Mouse (Mus musculus): Measurements from ENCODE around the gene Clnk. TPM values are rescaled to one million over a fixed set of nuclear protein-coding genes. Genes with fewer than 3 reads are reported as not detected.

Gene Clnk
- polyA plus RNA-seq, 3 experiments from 2014 or later, result not detected

DNA sequence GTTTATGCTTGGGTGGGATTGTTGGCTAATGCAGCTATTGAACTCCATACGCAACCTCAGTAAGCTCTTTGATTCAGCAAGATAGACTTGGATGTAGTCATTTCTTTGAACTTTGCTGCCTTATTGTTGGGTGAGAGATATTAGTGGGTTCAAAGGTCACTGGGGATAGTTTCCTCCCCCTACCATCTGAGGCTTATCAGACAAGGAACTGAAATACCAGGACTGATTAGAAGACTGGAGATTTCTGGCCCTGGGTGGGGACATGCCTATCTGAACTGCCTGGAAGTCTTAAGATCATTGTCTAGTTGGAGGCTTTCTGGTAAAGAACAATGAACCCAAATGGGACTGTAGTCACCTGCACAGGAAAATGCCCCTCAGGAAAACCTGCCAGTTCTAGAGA, 26.4 kb downstream of the Clnk start:
- no peak for ATAC-seq

DNA sequence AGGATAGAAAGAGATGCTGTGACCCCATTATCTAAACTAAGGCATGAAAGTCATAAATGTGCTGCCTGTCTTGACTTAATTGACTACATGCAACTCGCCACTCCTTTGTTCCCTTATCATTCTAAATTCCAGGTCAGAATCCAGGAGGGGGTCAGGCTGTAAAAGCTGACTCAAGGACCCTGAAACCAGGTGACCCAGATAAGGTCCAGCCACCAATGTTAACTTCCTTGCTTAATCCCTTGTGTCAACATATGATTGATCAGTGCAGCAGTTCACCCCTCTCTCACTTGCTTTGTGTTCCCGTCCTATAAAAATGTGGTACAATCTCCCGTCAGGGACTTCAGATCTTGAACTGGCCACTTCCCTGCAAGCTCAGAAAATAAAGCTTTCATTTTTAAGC, 31.1 kb downstream of the Clnk start:
- no peak for ATAC-seq

DNA sequence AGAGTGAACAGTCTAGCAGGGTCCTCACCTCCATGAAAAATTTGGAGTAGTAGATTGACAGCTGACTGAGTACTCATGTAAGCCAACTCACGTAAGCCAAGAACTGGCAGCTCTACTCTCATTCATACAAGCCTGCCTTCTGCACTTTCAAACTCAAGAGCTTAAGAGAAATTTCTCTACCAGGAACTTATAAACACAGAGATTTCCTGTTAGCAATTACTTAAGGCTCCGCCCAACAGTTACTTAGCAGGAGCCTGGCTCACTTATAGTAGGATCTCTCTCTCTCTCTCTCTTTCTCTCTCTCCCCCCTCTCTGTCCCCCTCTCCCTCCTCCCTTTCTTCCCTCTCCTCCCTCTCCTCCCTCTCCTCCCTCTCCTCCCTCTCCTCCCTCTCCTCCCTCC, 32.3 kb downstream of the Clnk start:
- peak; percentile 68 for ATAC-seq

DNA sequence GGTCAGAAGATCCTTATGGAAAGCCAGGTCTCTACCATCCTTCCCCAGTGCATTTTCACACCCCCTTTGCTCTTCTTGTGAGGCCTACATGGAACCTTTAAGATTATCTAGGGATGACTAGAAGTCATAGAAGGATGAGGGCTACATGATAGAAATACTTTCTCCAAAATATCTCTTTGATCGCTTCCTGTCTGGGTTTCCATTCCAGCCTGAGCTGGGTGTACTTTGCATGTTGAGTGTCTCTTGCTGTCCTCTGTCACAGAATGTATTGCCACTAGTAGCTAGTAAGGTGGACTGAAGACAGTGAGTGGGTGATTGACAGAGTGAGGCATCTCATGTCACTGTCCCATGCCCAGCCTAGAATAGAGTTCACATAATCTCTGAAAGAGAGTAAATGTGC, 36.6 kb downstream of the Clnk start:
- no peak for ATAC-seq

DNA sequence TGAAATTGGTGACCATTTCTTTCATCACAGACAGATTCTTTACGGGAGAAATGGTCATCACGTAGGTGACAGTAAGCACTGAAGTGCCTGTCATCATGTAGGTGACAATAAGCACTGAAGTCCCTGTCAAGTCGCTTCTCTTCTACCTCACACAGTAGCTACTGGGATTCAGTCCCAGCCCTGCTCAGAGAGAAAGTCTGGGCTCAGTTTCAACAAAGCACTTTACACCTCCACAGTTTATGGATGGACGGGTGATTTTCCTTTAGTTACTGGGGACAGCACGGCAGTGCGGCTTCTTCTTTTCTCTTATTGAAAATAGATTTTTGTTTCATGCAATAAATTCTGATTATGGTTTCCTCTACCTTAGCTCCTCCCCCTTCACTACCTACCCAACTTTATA, 49.3 kb downstream of the Clnk start:
- no peak for ATAC-seq

DNA sequence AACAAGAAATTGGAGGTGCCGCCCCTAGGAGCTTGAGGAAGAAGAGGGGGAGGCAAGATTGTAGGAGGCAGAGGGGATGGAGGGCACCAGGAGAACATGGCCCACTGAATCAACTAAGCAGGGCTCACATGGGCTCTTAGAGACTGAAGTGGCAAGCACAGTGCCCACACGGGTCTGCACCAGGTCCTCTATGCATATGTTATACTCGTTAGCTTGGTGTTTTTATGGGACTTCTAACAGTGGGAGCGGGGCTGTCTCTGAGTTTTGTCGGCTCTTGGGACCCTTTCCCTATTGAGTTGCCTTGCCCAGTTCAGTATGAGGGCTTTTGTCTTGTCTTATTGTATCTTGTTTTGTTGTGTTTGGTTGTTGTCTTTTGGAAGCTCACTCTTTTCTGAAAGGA, 50.0 kb downstream of the Clnk start:
- ATAC-seq, result no peak

DNA sequence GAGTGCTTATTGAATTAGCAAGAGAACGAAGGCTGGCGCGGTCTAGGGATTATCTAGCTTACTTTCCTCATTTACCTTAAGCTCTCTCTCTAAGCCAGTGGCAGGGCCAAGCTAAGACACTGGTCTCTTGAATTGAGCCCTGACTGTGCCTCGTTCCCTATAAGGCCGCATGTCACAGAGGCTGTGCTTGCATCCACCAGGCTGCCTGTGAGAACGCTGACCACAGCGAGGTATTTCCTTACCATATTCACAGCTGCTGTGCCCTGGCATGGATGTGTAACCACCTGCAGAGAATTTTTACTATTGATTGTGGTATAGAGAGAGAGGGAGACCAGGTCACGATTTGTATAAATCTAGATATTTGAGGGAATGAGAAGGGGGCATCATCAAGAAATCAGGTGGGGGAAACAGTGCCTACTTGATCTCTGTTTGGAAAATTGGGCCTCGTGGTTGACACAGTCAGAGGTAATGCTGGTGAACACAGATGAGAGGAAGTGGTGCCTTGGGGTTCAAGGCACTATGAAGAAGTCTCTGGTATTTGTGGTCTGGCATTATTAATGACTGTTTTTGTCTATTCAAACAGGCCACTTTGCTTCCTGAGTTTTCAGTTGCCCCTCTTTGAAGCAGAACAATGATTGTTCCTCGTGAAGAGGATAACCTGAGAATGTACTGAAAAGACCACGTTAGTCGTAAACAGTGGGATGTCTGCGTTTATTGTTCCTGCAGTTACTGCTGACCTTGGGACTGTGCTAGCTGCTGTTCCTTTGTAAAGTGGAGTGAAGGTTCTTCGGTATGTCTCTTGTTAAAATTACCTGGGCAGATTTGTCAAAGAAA, 52.3 kb downstream of the Clnk start:
- ATAC-seq, result no peak

DNA sequence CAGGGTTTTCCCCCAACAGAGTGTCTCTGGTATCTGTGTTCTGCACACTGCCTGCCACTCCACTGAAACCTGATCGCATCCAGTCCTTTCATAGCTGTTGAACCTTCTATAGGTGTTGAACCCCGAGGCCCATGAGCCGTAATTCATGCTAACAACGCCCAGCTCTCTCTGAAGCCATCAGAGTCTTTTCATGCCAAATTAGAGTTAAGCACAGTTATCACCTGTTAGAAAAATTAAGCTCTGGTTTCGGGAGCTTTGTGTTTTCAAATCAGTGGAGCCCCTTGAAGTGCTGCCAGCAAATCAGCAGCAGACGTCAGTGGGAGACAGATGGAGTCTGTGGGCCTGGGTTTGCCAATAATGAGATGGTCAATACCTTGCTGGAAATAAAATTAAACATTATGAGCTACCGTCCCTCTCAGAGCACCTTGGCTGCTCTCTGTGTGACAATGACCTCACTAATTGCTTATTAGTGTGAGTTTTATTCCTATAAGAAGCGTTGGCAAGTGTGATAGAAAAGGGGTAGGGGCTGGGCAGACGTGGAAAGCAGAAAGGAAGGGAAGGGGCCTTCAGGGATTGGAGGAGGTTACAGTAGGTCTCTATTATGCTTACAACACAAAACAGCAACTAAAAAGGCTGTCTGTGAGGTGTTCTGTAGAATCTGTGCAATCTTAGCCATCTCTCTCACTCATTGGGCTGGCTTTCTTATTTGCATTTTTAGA, 63.1 kb downstream of the Clnk start:
- no peak for ATAC-seq

DNA sequence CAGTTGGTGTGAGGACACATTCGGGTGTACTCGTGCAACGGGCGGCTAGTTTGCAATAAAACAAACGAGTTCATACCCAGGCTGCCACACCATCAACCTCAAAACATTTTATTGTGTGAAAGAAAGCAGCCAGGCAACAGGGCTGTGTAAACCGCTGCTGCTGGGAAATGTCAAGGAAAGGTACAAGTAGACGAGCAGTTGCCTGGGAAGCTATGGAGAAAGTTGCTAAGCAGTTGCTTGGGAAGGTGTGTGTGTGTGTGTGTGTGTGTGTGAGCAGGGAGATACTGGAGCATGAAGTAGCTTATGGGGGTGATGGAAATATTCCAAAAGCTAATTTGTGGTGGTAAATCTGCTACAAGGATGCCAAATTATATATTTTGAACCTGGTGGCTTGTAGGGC, 63.7 kb downstream of the Clnk start:
- ATAC-seq, result no peak

DNA sequence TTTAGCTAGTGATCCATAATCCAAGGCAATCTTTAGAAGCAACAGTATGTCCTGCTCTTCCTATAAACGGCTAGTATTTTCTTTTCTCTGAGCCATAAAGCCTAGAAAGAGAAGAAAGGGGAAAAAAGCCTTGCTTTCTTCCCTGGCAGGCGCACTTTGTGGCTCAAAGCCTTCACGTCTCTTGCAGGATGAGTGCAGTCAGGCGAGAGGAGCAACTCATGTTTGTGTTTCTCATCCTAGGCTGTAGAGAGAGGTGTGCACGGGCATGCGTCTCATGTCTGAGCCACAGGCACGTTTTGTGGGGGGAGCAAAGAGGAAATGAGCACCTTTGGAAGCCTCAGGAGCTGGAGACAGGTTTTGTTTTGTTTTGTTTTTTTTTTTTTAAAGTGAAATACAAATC, 64.2 kb downstream of the Clnk start:
- ATAC-seq, result no peak

DNA sequence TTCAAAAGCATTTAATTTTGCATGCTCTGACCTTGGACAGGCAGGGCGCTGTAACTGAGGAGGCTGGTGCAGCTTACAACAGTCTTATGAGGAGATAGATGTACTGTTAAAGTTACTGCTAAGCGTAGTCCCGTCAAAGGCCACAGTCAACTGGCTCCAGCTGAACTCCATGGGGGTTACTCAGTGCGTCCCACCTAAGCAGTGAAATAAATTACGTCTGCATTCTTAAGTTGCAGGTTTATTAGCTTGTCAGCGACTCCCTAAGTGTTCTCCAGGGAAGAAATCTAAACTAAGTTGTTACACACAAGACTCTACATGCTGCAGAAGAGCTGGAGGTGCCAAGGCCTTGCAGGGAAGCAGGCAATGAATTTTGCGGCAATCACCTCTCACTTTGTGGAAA, 77.7 kb downstream of the Clnk start:
- no peak for ATAC-seq

DNA sequence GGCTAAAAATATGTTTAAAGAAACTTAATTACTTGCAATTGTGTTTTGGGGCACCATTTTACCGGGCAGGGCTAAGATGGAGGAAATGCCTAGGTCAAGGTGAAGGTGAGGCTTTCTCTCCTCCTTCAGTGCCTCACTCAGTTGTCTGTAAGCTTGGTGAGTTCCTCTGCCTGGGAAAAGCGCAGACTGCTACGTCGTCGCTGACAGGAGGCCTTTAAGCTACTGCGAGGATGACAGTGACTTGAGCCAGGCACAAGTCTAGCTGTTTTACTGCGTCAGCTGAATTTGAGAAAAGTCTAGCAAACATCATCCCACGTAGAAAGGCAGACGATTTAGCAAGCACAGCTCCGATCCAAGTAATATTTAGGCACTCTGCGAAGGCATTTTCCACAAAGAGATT, 81.5 kb downstream of the Clnk start:
- ATAC-seq, result no peak

DNA sequence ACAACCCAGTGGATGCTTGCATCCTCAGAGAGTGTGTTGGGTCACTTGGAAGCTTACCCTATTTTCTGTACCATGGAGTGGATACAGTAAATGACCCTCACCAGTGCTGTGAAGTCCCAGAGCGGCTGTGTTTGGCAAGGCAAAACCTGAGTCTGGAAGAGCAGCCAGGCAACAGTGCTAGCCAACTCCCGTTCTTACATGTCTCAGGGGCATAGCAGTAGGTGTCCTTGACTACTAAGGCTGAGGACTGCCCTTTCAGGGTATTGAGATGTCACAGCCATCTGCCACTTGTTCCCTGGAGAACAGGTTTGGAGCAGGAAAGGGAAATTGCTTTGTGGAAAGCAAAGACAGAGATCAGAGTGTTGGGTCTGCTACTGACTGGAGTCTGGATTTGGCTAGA, 85.5 kb downstream of the Clnk start:
- ATAC-seq, result no peak

DNA sequence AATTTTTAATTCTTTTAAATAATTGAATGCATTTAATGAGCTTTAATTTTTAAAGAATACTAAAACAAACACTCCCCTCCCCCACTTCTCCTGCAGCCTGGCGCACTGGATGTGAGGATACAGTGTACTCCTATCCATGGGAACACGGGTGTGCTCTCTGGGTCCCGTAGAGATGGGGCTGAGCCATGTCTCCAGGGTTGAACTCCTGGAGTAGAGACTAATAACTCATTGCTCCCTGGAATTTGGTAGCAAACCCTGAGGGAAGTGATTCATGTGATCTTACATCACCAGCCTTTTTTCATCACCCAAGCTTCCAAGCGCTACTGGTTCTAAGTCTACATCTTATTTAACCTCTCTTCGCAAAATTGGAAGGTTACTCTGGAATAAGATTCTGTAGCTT, 87.8 kb downstream of the Clnk start:
- ATAC-seq, result no peak

DNA sequence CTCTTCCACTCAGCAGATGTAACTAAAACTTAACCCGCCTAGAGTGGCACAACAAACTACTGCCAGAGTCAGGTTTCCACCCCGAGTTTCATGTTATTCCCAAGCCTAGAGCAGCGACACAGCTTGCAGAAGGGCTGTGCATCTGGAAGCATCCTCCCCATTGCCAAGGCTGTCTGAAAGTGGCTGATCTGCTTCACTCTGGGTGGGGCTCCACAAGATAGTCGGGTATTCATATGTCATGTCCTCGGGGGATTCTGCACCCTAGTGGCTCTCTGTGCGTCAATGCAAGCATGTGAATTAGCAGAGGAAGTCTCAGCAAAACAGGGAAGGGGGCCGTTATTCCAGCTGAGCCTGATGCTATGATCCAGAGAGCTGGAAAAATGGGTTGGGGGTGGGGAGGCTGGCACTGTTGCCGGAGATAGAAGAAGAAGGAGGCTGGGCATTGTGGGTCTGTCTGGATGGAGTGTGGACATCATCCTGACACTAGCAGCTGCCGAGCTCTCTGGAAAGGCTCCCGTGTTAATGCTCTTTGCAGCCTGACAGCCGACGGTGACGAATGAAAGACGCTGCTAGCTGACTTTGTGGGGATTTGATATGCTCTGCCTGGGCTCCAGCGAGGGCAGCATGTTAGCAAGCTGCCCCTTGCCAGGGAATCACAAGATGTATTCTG, 88.6 kb downstream of the Clnk start:
- ATAC-seq, result no peak

DNA sequence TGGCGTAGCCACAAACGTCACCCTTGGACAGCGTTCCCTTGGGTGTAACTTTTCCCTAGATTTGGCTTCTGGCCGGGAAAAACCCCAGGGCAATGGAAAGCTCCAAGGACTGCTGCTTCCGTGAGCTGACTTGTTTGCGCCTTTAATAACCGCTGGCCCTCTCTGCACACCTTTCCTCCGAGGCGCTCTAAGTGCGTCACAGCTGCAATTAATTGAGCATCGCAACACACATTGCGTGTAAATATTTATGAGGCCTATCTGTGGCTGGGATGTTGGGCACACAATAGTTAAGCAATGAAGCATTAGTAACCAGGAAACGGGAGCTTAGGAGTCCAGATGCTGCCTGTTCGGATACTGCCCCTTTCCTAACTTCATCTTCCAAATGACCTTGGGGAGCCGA, 90.5 kb downstream of the Clnk start:
- ATAC-seq, result no peak

DNA sequence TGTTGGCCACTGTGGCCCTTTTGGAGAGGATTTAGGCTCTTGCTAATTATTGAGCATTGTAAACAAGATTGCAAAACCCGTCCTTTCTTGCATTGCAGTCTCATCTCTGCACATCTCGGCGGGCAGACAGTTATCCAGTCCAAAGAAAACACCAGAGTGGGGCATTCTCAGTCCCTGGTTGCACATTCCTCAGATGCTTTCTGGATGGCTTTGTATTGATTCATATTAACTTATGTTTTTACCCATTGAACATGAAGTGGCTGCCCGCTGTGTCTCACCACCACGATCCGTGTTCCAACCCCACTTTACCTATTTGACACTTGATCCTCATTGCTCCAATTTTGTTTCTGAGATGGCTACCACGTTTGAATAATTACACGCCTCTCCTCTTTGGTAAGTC, 90.9 kb downstream of the Clnk start:
- ATAC-seq, result no peak

DNA sequence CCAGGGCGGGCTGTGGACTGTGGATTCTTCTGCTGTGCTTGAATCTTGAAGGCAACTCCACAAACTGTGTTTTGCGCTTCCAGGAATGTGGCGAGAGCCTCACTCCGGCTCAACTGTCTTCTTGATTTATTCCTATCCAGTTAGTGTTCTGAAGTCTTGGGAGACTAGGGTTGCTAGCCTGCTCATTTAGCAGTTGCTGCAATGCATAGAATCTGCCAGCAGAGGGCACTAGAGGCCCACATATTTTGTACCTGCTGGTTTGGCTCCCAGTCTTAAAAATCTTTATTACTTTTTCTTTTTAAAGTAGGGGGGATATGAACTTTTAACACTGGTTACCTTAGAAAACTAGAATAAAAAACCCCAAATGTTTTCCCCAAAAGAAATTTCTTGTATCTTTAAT, 94.8 kb downstream of the Clnk start:
- ATAC-seq, result no peak

DNA sequence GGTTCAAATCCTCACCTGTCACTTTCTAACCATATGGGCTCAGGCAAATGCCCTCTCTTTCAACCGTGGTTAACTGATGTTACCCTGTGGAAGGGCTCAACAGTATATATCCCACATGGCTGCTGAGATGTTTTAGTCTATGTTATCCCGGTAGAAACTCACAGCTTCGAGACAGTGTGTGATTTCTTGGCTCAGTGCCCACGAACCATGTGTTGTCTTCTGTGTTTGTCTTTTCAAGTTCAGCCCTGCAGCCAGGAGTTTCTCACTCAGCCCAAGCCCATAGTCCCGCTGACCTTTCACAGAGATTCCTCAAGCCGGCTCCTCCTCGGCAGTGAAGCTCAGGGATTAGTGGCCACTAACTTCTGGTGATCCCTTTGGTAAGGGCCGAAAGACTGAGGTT, 96.0 kb downstream of the Clnk start:
- no peak for ATAC-seq

DNA sequence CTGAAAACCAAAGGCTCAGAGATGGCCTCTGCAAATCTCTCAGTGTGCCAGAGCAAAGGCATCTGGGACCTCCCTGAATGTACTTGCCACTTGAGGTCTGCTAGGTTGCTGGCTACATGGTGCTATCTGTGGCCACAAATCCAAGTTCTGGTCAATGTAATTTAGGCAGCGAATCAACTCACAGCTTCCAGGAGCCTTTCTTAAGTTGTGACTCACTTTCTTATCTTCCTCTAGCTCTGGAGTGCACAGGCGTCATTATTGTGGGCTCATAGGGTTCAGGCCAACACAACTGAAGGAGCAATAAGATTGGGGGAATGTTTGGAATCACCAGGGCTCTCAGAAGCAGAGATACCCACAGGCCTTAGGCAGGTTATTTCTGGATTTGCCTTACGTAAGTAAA, 96.6 kb downstream of the Clnk start:
- ATAC-seq, result no peak

DNA sequence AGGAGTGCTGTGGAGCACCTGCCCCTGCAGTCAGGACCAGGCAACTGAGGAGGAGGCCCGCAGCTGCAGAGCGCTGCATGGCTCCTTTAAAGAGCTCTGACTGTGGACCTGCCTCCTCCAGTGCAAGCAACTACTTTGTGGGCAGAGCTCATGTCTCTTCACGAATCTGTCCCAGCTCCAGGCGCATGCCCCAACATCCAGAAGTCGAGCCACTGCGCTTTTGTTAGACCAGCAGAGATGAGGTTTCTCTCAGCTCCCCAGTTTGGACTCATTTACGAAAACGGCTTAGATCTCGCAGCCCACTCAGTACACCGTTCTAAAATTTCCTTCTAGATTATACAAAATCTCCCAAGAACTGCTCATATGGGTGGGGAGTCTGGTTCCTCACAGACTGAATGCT, 101.1 kb downstream of the Clnk start:
- ATAC-seq, result no peak

DNA sequence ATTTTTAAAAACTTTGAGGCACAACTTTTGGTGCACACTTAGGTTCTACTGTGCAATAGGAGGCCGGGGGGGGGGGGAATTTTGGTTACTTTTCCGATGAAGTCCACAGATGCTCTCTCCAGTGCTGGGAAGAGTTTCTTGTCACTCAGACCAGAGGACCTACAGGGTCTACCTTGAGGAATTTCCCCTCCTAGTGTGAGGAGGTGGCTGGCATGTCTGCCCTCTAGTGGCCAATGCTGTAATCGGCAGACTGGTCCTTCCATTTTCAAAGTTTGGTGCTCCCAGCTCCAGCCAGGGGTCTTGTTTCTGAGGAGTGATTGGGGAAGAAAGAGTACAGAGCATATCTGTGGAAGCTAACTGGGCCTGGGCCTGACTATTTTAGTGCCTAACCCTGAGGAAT, 121.7 kb downstream of the Clnk start:
- ATAC-seq, result no peak

DNA sequence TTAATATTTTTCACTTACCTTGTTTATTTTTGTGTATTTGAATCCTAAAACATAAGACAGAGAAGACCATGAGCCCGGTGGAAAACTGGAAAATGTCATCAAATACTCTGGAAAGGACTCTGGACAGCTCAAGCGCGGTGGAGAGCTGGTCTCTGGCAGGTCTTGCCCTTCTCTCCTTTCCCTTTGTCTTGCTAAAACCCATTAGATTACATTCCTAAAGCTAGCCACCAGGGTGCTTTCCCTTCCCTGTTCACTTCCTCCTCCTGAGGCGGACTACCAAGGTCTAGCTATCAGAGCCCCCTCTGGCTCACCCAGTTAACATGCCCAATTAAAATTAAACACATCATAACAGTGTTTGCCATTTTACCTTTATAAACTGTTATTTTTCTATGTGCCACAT, 123.9 kb downstream of the Clnk start:
- no peak for ATAC-seq
